19 mouse cellular contexts compared by ENCODE assay signal in genomic region chr16:25585070-25585454, GRCm38 (mm10).
DNase-seq lines count a peak whose midpoint lies in the region; ATAC-seq and TF ChIP-seq lines count a peak whose summit lies in the region.
"Had no signal": no experiment of that assay in that cellular context is flagged by ENCODE, and none has a peak within 500 bp of the region (broad histone marks: within the 10 kb centered on the region; RNA-seq: fewer than 3 reads in every experiment).

No protein-coding gene starts in this region.

- WGBS in heart, embryonic 13.5 days, result 29% methylated on average over 7 of the region's 7 CpGs

- ATAC-seq in heart, embryonic 13.5 days (ENCODE audit: extremely low read depth, insufficient number of reproducible peaks, low FRiP score, low TSS enrichment), result no peak
- ATAC-seq: forebrain, embryonic 13.5 days; hindbrain, postnatal 0 days had no signal

- H3K79me2 ChIP-seq in myocyte (ENCODE audit: control insufficient read depth, insufficient read depth), result no peaks in the 10 kb centered on the region

- no peak overlapping the region for H3ac ChIP-seq in myocyte (ENCODE audit: control insufficient read depth, insufficient read length)

- H3K4me2 ChIP-seq in heart, embryonic 13.5 days, result peak overlapping the region; percentile 24
- H3K4me2 ChIP-seq in myocyte (ENCODE audit: low read depth), result peak overlapping the region; percentile 3
- H3K4me2 ChIP-seq: embryonic facial prominence, embryonic 12.5 days; forebrain, embryonic 13.5 days; midbrain, embryonic 12.5 days had no signal

- no peaks in the 10 kb centered on the region for H3K36me3 ChIP-seq in heart, embryonic 13.5 days
- H3K36me3 ChIP-seq in myocyte (ENCODE audit: control insufficient read depth, insufficient read depth), result no peaks in the 10 kb centered on the region
- H3K36me3 ChIP-seq: embryonic facial prominence, embryonic 12.5 days; G1E; midbrain, embryonic 12.5 days had no signal

- no peak overlapping the region for H3K4me3 ChIP-seq in heart, embryonic 13.5 days
- no peak overlapping the region for H3K4me3 ChIP-seq in myocyte
- H3K4me3 ChIP-seq: embryonic facial prominence, embryonic 12.5 days; forebrain, embryonic 13.5 days; gastrocnemius, adult 2 months; heart, adult 2 months; midbrain, embryonic 12.5 days had no signal

- no peaks in the 10 kb centered on the region for H3K27me3 ChIP-seq in heart, embryonic 13.5 days (replicated peaks)
- no peaks in the 10 kb centered on the region for H3K27me3 ChIP-seq in myocyte (ENCODE audit: control insufficient read depth, insufficient read depth, insufficient read length)
- H3K27me3 ChIP-seq: embryonic facial prominence, embryonic 12.5 days; forebrain, embryonic 13.5 days; midbrain, embryonic 12.5 days had no signal

- H3K27ac ChIP-seq in heart, embryonic 13.5 days (replicated peaks), result no peak overlapping the region
- H3K27ac ChIP-seq: embryonic facial prominence, embryonic 12.5 days; forebrain, embryonic 13.5 days; gastrocnemius, adult 2 months; heart, adult 2 months; hindbrain, postnatal 0 days; midbrain, embryonic 12.5 days had no signal

- intact Hi-C loops in heart, postnatal 25 days (cut with DNase I), result no loop called here

- TF ChIP-seq POLR2A in myocyte (IDR thresholded peaks at IDR 0.05; ENCODE audit: insufficient read length, low read depth), result no peak

- no peak overlapping the region for H3K9ac ChIP-seq in heart, embryonic 13.5 days
- H3K9ac ChIP-seq: embryonic facial prominence, embryonic 12.5 days; forebrain, embryonic 13.5 days; midbrain, embryonic 12.5 days had no signal

- DNase-seq in heart, postnatal 25 days (ENCODE audit: low spot score), result no peak
- peak; percentile 8 for DNase-seq in layer of hippocampus, adult 9-11 months
- no peak for DNase-seq in layer of hippocampus, postnatal 25 days (ENCODE audit: extremely low spot score in 1 of 2, low spot score in 1 of 2)
- DNase-seq in ZHBTc4 (ENCODE audit: low read depth, low spot score), result peak; percentile 56
- no peak for DNase-seq in urinary bladder, postnatal 10 days (ENCODE audit: low spot score)
- no peak for DNase-seq in thymus, postnatal 36 days
- DNase-seq: adrenal gland, postnatal 36 days; B cell, adult 2 months; cerebellum, postnatal 25 days; gastrocnemius, adult 2 months; heart, adult 2 months; spleen, adult 18-20 months had no signal

- no peaks in the 10 kb centered on the region for H3K4me1 ChIP-seq in heart, embryonic 13.5 days
- H3K4me1 ChIP-seq: embryonic facial prominence, embryonic 12.5 days; forebrain, embryonic 13.5 days; midbrain, embryonic 12.5 days had no signal

- no peaks in the 10 kb centered on the region for H3K9me3 ChIP-seq in heart, embryonic 13.5 days
- H3K9me3 ChIP-seq: embryonic facial prominence, embryonic 12.5 days; forebrain, embryonic 13.5 days; G1E; midbrain, embryonic 12.5 days had no signal

TF ChIP-seq in myocyte, 11 proteins besides CTCF, POLR2A, EP300 and RAD21:
- TF ChIP-seq REST (IDR thresholded peaks at IDR 0.05; ENCODE audit: insufficient read depth, insufficient read length) (no peak), USF1 (IDR thresholded peaks at IDR 0.05; ENCODE audit: low read depth) (no peak), TCF3 (IDR thresholded peaks at IDR 0.05; ENCODE audit: insufficient read length, low read depth) (no peak), MYOD1 (IDR thresholded peaks at IDR 0.05; ENCODE audit: control insufficient read depth in 1 of 3, insufficient read length in 2 of 3, low read depth in 2 of 3) (no peak), MAX (IDR thresholded peaks at IDR 0.05; ENCODE audit: low read depth) (no peak), CEBPB (IDR thresholded peaks at IDR 0.05; ENCODE audit: insufficient read depth, poor library complexity, severe bottlenecking) (no peak)

Comparison
In these comparisons a context has a peak if more than half of its experiments do, and no peak if none do; other contexts are left out.
1. DNase-seq: peak in layer of hippocampus, adult 9-11 months (single experiment) and ZHBTc4 (single experiment); none in heart, postnatal 25 days (single experiment), layer of hippocampus, postnatal 25 days (0 of 2), urinary bladder, postnatal 10 days (single experiment) and thymus, postnatal 36 days (0 of 2).